Mouse (Mus musculus) limb, embryonic 10.5 days (tissue): ENCODE results near the gene Bmp7. TPM values are rescaled to one million over a fixed set of nuclear protein-coding genes. Genes with fewer than 3 reads are reported as not detected.

ENCODE experiments used
- DNase-seq: peaks from one replicate; pipeline ENCODE4 v3.0.0-alpha.2; 2017; ENCODE audit warnings: low spot score
- H3K27ac ChIP-seq: fragments of 300-500 bp; sonication (generic); 2 replicates; pipeline ENCODE4 v1.5.1; 2016; ENCODE audit warnings: mild to moderate bottlenecking
- H3K27me3 ChIP-seq: fragments of 300-500 bp; sonication (generic); 2 replicates; pipeline ENCODE4 v1.6.1; 2016; ENCODE audit warnings: low read depth, mild to moderate bottlenecking; ENCODE audit not compliant: poor library complexity, severe bottlenecking
- H3K36me3 ChIP-seq: fragments of 300-500 bp; sonication (generic); 2 replicates; pipeline ENCODE4 v1.6.1; 2016; ENCODE audit warnings: mild to moderate bottlenecking, moderate library complexity
- H3K4me1 ChIP-seq: fragments of 300-500 bp; sonication (generic); 2 replicates; pipeline ENCODE4 v1.6.1; 2016
- H3K4me3 ChIP-seq: fragments of 300-500 bp; sonication (generic); 2 replicates; pipeline ENCODE4 v1.5.1; 2016; ENCODE audit warnings: mild to moderate bottlenecking, moderate library complexity
- H3K9me3 ChIP-seq: fragments of 300-500 bp; sonication (generic); replicated peaks from 2 replicates; pipeline ENCODE4 v1.6.1; 2016; ENCODE audit warnings: mild to moderate bottlenecking
- WGBS: fragments of 180-500 bp; shearing (Covaris S2); methylation state at CpG from one replicate; pipeline ENCODE4 v1.1.7; 2016; 5-methylcytosine and 5-hydroxymethylcytosine counted together
- polyA plus RNA-seq: library from polyadenylated mRNA; unstranded; fragments of >200 nt; fragmentation: Nextera tagmentation; extraction: Ambion mirVana; gene quantifications from 2 replicates; pipeline ENCODE4 v1.2.1, GENCODE M21; 2016

The Bmp7 gene
- 31.3 and 39.5 TPM in 2 replicates for polyA plus RNA-seq

DNA sequence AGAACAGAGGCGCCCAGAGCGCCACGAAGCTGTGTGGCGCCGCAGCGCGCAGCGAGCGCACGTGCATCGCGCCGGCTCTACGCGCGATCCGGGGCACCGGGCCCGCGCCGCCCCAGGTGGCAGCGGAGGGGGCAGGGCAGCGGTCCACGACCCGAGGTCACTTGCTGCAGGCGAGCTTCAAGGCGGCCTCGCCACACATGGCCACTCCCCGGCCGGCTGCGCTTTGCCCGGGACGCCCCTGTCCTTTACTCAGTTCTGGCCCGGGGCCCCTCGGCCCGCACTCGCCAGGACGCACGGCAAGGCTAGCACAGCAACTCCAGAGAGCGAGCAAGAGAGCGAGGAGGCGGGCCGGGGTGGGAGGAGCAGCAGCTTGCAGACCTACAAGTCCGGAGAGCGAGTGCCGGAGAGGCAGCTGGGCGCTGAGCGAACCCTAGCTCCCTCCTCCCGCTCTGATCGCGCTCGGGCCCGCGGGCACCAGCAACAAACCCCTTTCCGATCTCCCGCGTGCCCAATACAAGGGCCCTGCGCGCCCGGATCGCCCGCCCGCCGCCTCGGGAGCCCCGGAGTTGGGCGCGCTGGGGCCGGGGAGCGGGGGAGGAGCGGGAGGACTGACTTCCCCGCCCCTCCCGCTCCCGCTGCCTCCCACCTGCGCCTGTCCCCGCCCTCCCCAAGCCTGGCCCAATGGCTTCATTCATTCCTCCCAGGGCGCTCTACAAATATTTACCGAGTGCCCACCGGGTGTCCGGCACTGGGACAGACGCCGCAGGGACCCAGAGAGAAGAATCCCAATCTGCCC lies at the start of gene Bmp7:
Bmp7 (minus strand) TSS at position 319 of the 796 bp plus-strand sequence.
- Histone ChIP-seq H3K27me3 (peaks cover 62% of the 10 kb centered on the region), H3K27ac (peak within 1 kb of the TSS; percentile 91), H3K4me1 (peaks cover 84% of the 10 kb centered on the region), H3K36me3 (no peaks in the 10 kb centered on the region), H3K4me3 (peak within 1 kb of the TSS; percentile 72), H3K9me3 (no peaks in the 10 kb centered on the region)
- DNase-seq: peak; percentile 92
- under 1% methylated on average over 82 of the region's 82 CpGs for WGBS

- WGBS: 78% methylated on average over 9 of the region's 9 CpGs
- no peak overlapping the region for H3K4me3 ChIP-seq
- H3K27me3 ChIP-seq: peaks cover 21% of the 10 kb centered on the region; the same call in 1 of the 2 replicates
- no peaks in the 10 kb centered on the region for H3K36me3 ChIP-seq
- peaks cover 12% of the 10 kb centered on the region; the same call in 1 of the 2 replicates for H3K4me1 ChIP-seq
- H3K9me3 ChIP-seq: no peaks in the 10 kb centered on the region
- no peak overlapping the region for H3K27ac ChIP-seq
- no peak for DNase-seq
Observed at GRCm38 (mm10) chr2:172982776-172983561, 42.8 kb upstream of the Bmp7 start.

GRCm38 (mm10) chr2:172979666-172980345 lies 39.7 kb upstream of the Bmp7 start:
- H3K36me3 ChIP-seq: no peaks in the 10 kb centered on the region
- H3K4me1 ChIP-seq: peaks cover 31% of the 10 kb centered on the region
- peaks cover 7% of the 10 kb centered on the region; the same call in 1 of the 2 replicates for H3K27me3 ChIP-seq
- H3K4me3 ChIP-seq: no peak overlapping the region
- H3K9me3 ChIP-seq: no peaks in the 10 kb centered on the region
- WGBS: 95% methylated on average over 43 of the region's 43 CpGs
- no peak overlapping the region for H3K27ac ChIP-seq
- no peak for DNase-seq

DNA sequence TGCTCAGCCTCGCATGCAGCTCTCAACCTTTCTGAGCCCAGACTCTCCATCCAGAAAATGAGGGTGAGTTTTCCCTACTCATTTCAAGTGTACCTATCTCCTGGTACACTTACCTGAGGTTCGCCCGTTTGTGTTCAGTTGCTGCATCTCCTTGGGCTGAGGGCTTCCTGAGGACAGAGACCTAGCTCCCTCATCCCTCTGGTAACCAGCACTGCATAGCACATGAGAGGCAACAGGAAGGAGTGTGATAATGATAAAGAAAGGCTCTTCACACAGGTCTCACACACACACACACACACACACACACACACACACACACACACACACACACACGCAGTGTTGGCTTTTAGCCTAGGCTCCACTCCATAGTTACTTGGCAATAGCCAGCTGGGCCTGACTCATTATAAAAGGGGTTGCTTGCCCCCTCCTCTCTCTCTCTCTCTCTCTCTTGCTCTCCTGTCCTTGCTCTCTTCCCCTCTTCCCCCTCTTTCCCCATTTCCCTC lies 38.1 kb upstream of the Bmp7 start:
- WGBS: 59% methylated on average over 4 of the region's 4 CpGs
- no peak overlapping the region for H3K4me3 ChIP-seq
- H3K36me3 ChIP-seq: no peaks in the 10 kb centered on the region
- no peak for DNase-seq
- H3K4me1 ChIP-seq: peaks cover 40% of the 10 kb centered on the region
- no peaks in the 10 kb centered on the region for H3K9me3 ChIP-seq
- H3K27me3 ChIP-seq: peaks cover 7% of the 10 kb centered on the region; the same call in 1 of the 2 replicates
- H3K27ac ChIP-seq: 0 out of 2 replicates have a peak overlapping the region, but pooled peaks have one; percentile 80

DNA sequence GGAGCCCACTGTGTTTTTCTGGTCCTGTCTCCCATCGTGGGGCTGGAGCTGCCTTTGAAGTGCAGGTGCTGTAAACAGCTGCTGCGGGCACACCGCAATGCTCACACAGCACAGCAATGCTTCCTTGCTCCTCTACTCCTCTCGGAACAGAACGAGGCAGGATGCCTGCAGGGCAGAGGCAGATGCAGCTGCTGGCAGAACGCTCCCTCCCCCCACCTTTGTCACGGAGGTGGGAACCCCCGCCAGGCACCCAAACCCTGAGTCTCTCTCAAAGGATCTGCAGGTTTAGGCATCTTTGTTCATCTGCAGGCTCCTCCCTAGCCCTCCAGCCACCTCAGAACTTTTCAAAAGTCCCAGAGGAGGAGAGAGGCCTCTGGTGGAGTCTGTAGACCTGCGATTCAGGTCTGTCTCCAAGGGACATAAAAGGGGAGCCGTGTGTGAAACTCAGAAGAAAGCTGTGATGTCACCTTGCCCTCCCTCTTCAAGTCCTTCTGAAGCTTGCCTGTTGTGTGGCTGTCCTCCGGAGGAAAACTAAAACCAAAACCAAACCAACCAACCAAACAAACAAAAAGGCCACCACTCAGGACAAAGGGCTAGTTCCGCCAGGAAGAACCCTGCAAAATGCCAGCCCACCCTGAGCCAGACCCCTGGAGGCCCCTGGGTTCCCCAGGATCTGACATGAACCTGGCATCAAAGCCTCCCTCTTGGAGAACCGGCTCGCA lies 37.4 kb upstream of the Bmp7 start, which contains the start of gene Spo11:
Spo11 (plus strand) TSS at position 292 of the 722 bp plus-strand sequence.
- WGBS: 14% methylated on average over 14 of the region's 14 CpGs
- Histone ChIP-seq H3K27ac (peak within 1 kb of the TSS; percentile 80), H3K27me3 (peaks cover 7% of the 10 kb centered on the region; the same call in 1 of the 2 replicates), H3K9me3 (no peaks in the 10 kb centered on the region), H3K4me3 (peak within 1 kb of the TSS; percentile 36), H3K4me1 (peaks cover 40% of the 10 kb centered on the region), H3K36me3 (no peaks in the 10 kb centered on the region)
- peak; percentile 66 for DNase-seq

- peak overlapping the region; percentile 80 for H3K27ac ChIP-seq
- H3K4me3 ChIP-seq: peak overlapping the region; percentile 36
- no peaks in the 10 kb centered on the region for H3K9me3 ChIP-seq
- no peaks in the 10 kb centered on the region for H3K36me3 ChIP-seq
- H3K27me3 ChIP-seq: peaks cover 7% of the 10 kb centered on the region; the same call in 1 of the 2 replicates
- DNase-seq: no peak
- peaks cover 40% of the 10 kb centered on the region for H3K4me1 ChIP-seq
- 28% methylated on average over 7 of the region's 7 CpGs for WGBS
Observed at GRCm38 (mm10) chr2:172976661-172977238, 36.6 kb upstream of the Bmp7 start.

DNA sequence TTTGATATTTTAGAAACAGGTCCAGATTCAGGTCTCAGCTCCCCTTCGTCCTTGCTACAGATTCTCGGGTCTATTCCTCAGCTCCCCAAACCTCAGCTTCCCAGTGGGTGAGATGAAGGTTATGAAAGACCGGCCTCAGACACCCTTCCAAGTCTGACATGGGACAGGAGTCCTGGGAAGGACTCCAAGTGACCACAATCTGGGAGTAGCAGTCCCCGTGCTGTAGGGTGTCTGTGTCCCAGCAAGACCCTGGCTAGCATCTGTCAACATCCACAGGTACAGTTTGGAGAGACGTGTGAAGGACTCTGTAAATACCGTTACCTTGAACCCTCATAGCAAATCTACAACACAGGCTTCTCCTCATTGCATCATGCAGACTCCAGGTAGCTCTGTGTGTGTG lies 35.0 kb upstream of the Bmp7 start:
- H3K9me3 ChIP-seq: no peaks in the 10 kb centered on the region
- 78% methylated on average over 6 of the region's 6 CpGs for WGBS
- no peaks in the 10 kb centered on the region for H3K36me3 ChIP-seq
- H3K27ac ChIP-seq: peak overlapping the region; percentile 43; the same call in 1 of the 2 replicates
- no peak overlapping the region for H3K4me3 ChIP-seq
- no peak for DNase-seq
- peaks cover 7% of the 10 kb centered on the region; the same call in 1 of the 2 replicates for H3K27me3 ChIP-seq
- peaks cover 40% of the 10 kb centered on the region for H3K4me1 ChIP-seq

DNA sequence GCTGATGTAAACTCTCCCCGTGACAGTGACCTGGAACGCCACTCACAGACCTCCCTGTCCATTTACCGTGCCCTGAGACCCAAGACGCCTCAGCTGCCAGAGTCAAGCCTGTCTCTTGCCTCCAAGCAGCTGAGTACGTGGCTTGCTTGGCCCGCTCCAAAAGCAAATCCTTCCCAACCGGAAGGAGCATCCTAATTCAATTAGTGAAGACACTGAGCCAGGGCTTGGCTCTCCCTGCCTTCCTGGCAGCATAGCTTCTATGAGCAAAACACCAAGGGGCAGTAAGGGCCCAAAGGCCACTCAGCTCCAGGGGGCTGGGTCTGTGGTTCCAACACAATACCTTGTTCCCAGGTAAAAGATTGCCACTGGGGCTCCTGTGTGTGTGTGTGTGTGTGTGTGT lies 34.6 kb upstream of the Bmp7 start:
- H3K27ac ChIP-seq: peak overlapping the region; percentile 43
- H3K36me3 ChIP-seq: no peaks in the 10 kb centered on the region
- H3K4me1 ChIP-seq: peaks cover 40% of the 10 kb centered on the region
- DNase-seq: no peak
- peaks cover 7% of the 10 kb centered on the region; the same call in 1 of the 2 replicates for H3K27me3 ChIP-seq
- H3K4me3 ChIP-seq: no peak overlapping the region
- 46% methylated on average over 7 of the region's 7 CpGs for WGBS
- H3K9me3 ChIP-seq: no peaks in the 10 kb centered on the region

DNA sequence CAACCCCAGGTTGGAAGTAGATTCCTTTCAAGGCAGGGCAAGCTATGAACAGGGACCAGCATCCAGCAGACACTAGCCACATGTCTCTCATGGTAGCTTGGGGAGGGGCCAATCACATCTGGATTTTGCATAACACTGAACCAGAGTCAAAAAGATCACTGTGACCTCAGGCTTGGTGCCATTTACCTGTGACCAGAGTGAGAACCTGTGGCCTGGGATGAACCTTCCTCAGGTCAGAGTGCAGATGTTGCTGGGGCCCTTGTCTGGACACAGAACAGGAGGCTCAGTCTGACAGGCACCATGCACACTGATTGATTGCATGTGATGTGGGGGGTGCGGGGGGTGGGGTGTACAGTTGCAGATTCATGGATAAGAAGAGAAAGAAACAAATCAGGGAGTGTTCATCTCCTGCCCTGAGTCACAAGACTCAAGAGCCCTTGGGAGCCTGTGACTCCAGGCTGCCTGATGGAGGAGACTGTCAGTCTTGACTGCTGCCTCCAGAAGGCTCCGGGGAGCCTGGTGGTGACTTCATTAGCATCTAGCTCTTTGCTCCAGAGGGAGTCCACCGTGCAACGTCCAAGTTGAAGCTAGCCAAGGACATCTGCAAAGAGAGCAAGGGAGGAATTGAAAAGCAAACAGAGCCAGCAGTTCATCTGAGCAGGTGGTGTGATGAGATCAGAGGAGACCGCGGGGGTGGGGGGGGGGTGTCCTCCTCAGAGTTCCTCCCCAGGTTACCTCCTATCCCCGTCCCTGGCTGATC lies 33.9 kb upstream of the Bmp7 start:
- H3K36me3 ChIP-seq: no peaks in the 10 kb centered on the region
- 30% methylated on average over 7 of the region's 7 CpGs for WGBS
- no peaks in the 10 kb centered on the region for H3K9me3 ChIP-seq
- peaks cover 7% of the 10 kb centered on the region; the same call in 1 of the 2 replicates for H3K27me3 ChIP-seq
- peaks cover 40% of the 10 kb centered on the region for H3K4me1 ChIP-seq
- H3K27ac ChIP-seq: no peak overlapping the region; the same call in 1 of the 2 replicates
- no peak for DNase-seq
- no peak overlapping the region for H3K4me3 ChIP-seq

- no peaks in the 10 kb centered on the region for H3K27me3 ChIP-seq
- 86% methylated on average over 2 of the region's 2 CpGs for WGBS
- peaks cover 23% of the 10 kb centered on the region for H3K4me1 ChIP-seq
- H3K4me3 ChIP-seq: no peak overlapping the region
- no peaks in the 10 kb centered on the region for H3K36me3 ChIP-seq
- H3K27ac ChIP-seq: no peak overlapping the region
- DNase-seq: no peak
- H3K9me3 ChIP-seq: no peaks in the 10 kb centered on the region
Observed at GRCm38 (mm10) chr2:172971865-172972264, 31.7 kb upstream of the Bmp7 start.

DNA sequence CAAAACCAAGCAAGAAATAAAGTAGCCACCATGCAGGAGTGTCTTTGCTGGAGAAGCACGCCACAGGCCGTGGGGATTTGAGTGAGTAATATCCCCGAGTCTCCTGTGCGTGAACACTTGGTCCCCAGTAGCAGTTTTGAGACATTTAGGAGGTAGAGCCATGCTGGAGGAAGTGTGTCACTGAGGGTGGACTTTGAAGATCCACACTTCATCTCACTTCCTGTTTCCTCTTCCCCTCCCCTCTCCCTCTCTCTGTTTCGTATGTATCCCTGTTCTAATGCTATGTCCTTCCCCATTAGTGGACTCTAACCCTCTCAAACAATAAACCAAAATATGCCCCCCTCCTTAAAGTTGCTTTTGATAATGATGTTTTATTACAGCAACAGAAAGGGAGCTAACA lies 26.4 kb upstream of the Bmp7 start:
- H3K27me3 ChIP-seq: no peaks in the 10 kb centered on the region
- WGBS: 83% methylated on average over 5 of the region's 5 CpGs

More for the DNA sequence above, 26.4 kb upstream of the Bmp7 start:
- no peak for DNase-seq
- Histone ChIP-seq H3K4me3 (no peak overlapping the region), H3K36me3 (no peaks in the 10 kb centered on the region), H3K9me3 (no peaks in the 10 kb centered on the region), H3K4me1 (peaks cover 7% of the 10 kb centered on the region), H3K27ac (no peak overlapping the region)
